Mouse (Mus musculus): ENCODE results near the gene Fgfr2. TPM values are rescaled to one million over a fixed set of nuclear protein-coding genes. Genes with fewer than 3 reads are reported as not detected.

Gene Fgfr2
- polyA plus RNA-seq, 1 experiment from 2014 or later, result 133 TPM

DNA sequence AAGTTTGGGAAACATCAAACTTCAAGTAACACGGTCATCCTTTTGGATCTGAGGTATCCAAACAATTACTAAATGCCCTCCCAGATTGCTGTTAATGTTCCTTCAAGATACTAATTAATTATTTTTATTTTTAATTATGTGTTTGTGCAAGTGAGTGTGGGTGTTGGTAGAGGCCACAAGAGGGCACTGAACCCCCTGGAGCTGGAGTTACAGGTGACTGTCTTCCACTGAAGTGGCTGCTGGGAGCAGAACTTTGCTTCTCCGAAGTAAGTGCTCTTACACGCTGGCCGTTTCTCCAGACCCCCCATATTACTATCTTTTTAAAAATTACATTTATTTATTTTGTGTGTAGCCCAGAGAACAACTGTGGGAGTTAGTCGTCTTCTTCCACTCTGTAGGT lies 193.1 kb downstream of the Fgfr2 start:
- WGBS, result 90% methylated on average over 5 of the region's 5 CpGs
- peak overlapping the region; percentile 99; the same call in 1 of the 2 replicates for H3K9ac ChIP-seq (ENCODE audit: low read depth, low read length)
- H3K4me2 ChIP-seq (replicated peaks; ENCODE audit: low read depth, low read length), result peak overlapping the region; percentile 64
- no peak overlapping the region for H3K27ac ChIP-seq (ENCODE audit: low read depth, low read length)
- no peaks in the 10 kb centered on the region for H3K27me3 ChIP-seq (ENCODE audit: control insufficient read depth, insufficient read depth, low read length)
- no peaks in the 10 kb centered on the region for H3K36me3 ChIP-seq (ENCODE audit: control insufficient read depth, insufficient read depth, low read length)
- no peaks in the 10 kb centered on the region for H3K9me3 ChIP-seq (ENCODE audit: control insufficient read depth, low read length)
- H3K4me3 ChIP-seq (ENCODE audit: low read length), result peak overlapping the region; percentile 95
- ATAC-seq (ENCODE audit: low FRiP score, low TSS enrichment), result no peak
- H3K4me1 ChIP-seq (ENCODE audit: control insufficient read depth, insufficient read depth, low read length), result peaks cover 7% of the 10 kb centered on the region

DNA sequence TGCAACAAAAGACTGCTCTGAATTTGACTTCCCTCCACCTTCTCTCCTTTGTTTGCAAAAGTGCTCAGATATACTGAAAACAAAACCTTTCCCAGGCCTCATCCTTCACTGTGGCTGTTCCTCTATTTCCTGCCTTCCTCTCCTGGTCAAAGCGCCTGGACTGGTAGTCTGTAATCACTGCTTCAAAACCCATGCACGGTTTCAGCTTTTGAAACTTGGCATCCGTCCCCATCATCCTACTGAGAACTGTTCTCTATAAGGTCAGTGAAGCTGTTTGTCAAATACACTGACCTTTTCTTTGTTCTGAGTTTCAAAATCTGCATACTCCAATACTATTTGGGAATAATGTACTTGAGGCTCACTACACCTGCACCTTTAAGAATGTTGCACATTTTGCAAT lies 195.9 kb downstream of the Fgfr2 start:
- no peaks in the 10 kb centered on the region; the same call in 1 of the 2 replicates for H3K4me1 ChIP-seq (ENCODE audit: control insufficient read depth, insufficient read depth, low read length)
- no peak overlapping the region for H3K27ac ChIP-seq (ENCODE audit: low read depth, low read length)
- no peaks in the 10 kb centered on the region for H3K27me3 ChIP-seq (ENCODE audit: control insufficient read depth, insufficient read depth, low read length)
- H3K36me3 ChIP-seq (ENCODE audit: control insufficient read depth, insufficient read depth, low read length), result no peaks in the 10 kb centered on the region
- no peak overlapping the region for H3K4me3 ChIP-seq (ENCODE audit: low read length)
- no peak overlapping the region for H3K9ac ChIP-seq (ENCODE audit: low read depth, low read length)
- no peak overlapping the region for H3K4me2 ChIP-seq (replicated peaks; ENCODE audit: low read depth, low read length)
- 62% methylated on average over 3 of the region's 3 CpGs for WGBS
- H3K9me3 ChIP-seq (ENCODE audit: control insufficient read depth, low read length), result no peaks in the 10 kb centered on the region
- ATAC-seq (ENCODE audit: low FRiP score, low TSS enrichment), result no peak

DNA sequence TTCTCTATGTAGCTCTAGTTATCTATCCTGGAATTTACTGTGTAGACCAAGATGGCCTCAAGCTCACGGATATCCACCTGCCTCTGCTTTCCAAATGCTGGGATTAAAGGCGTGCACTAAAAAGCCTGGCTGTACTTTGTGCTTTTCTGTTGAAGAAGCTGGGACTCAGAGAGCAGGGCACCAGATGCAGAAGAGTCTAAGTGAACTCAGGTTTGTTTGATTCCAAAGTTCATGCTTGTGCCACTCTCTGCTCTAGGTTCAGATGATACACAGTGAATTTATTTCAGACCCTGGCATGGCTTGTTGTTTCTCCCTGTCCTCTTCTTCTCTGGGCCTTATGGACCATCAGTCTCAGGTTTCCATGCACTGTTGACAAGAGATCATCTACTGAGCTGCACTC lies 197.9 kb downstream of the Fgfr2 start:
- Histone ChIP-seq H3K36me3 (ENCODE audit: control insufficient read depth, insufficient read depth, low read length) (no peaks in the 10 kb centered on the region), H3K27ac (ENCODE audit: low read depth, low read length) (no peak overlapping the region), H3K4me1 (ENCODE audit: control insufficient read depth, insufficient read depth, low read length) (no peaks in the 10 kb centered on the region), H3K9me3 (ENCODE audit: control insufficient read depth, low read length) (no peaks in the 10 kb centered on the region), H3K4me2 (replicated peaks; ENCODE audit: low read depth, low read length) (no peak overlapping the region), H3K4me3 (ENCODE audit: low read length) (no peak overlapping the region), H3K27me3 (ENCODE audit: control insufficient read depth, insufficient read depth, low read length) (no peaks in the 10 kb centered on the region), H3K9ac (ENCODE audit: low read depth, low read length) (no peak overlapping the region)
- WGBS, result 79% methylated on average over 2 of the region's 2 CpGs
- no peak for ATAC-seq (ENCODE audit: low FRiP score, low TSS enrichment)

DNA sequence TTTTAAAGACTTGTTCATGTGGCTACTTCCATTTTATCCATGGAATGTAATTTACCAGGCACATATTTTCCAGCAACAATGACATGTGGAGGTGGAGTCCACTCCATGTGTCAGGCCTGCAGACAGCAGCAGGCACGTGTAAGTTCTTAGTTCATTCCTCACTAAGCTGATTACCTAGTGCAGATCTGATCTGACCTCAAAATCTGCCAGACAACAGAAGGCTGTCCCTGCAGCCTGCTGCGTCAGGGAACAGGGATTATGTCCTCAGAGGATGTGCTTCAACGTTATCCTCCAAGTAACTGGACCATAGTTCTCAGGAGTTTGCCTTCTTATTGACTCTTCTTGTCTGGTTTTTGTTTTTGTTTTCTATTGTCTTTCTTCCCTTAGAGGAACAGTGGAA lies 201.2 kb downstream of the Fgfr2 start:
- no peaks in the 10 kb centered on the region for H3K27me3 ChIP-seq (ENCODE audit: control insufficient read depth, insufficient read depth, low read length)
- 54% methylated on average over 3 of the region's 3 CpGs for WGBS

DNA sequence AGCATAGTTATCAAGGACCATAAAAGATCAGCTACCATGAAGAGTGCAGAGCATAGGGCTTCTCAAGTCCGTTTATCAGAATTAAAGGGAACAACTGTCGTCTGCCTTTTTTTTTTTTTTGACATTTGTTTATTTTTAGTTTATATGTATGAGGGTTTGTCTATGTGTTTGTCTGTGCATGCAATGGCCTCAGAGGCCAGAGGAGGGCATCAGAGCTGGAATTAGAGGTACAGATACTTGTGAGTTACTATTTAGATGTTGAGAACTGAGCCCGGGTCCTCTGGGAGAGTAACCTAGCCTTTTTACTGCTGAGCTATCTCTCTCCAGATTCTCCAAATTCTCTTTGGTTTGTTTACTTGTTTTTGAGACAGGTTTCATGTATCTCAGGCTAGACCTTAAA lies 219.4 kb downstream of the Fgfr2 start:
- H3K4me1 ChIP-seq (ENCODE audit: control insufficient read depth, insufficient read depth, low read length), result no peaks in the 10 kb centered on the region
- no peak overlapping the region for H3K4me3 ChIP-seq (ENCODE audit: low read length)
- no peak overlapping the region for H3K27ac ChIP-seq (ENCODE audit: low read depth, low read length)
- H3K9ac ChIP-seq (ENCODE audit: low read depth, low read length), result no peak overlapping the region
- H3K4me2 ChIP-seq (replicated peaks; ENCODE audit: low read depth, low read length), result no peak overlapping the region
- H3K27me3 ChIP-seq (ENCODE audit: control insufficient read depth, insufficient read depth, low read length), result no peaks in the 10 kb centered on the region
- H3K9me3 ChIP-seq (ENCODE audit: control insufficient read depth, low read length), result no peaks in the 10 kb centered on the region
- 75% methylated on average over 3 of the region's 3 CpGs for WGBS
- no peak for ATAC-seq (ENCODE audit: low FRiP score, low TSS enrichment)
- H3K36me3 ChIP-seq (ENCODE audit: control insufficient read depth, insufficient read depth, low read length), result no peaks in the 10 kb centered on the region

More for the DNA sequence above, 201.2 kb downstream of the Fgfr2 start:
- H3K4me2 ChIP-seq (replicated peaks; ENCODE audit: low read depth, low read length), result no peak overlapping the region
- no peaks in the 10 kb centered on the region for H3K4me1 ChIP-seq (ENCODE audit: control insufficient read depth, insufficient read depth, low read length)
- no peaks in the 10 kb centered on the region for H3K9me3 ChIP-seq (ENCODE audit: control insufficient read depth, low read length)
- ATAC-seq (ENCODE audit: low FRiP score, low TSS enrichment), result no peak
- no peaks in the 10 kb centered on the region for H3K36me3 ChIP-seq (ENCODE audit: control insufficient read depth, insufficient read depth, low read length)
- no peak overlapping the region for H3K9ac ChIP-seq (ENCODE audit: low read depth, low read length)
- no peak overlapping the region for H3K4me3 ChIP-seq (ENCODE audit: low read length)
- no peak overlapping the region for H3K27ac ChIP-seq (ENCODE audit: low read depth, low read length)

DNA sequence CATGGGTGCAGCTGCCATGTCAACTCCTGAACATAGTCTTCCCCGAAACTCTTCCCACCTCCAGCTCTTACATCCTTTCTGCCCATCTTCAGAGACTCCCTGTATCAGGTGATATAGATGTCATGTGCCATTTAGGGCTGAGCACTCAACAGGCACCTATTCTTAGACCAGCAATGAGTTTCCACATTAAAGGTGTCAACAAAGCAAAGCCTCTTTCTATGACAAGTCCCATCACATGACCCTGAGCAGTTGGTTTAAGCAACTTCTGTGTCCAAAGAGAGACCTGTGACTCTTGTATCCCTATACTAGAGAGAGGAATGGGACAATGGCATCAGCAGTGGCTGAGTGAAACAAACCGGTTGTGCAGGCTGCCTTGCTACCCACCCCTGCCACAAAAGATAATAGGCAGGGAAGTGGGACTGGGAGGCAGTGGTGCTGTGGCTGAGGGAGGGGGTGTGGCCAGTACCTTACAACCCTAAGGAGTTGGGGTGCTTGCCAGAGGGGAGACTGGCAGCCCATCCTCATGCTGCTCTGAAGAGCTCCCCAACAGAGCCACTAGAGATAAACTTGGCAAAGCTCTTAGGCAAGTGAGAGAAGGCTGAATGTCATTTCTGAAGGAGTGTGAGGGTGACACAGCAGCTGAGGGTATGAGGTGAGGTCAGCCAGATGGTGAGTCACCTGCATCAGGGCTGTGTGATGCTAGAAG lies 222.2 kb downstream of the Fgfr2 start:
- Histone ChIP-seq H3K4me2 (replicated peaks; ENCODE audit: low read depth, low read length) (no peak overlapping the region), H3K27ac (ENCODE audit: low read depth, low read length) (no peak overlapping the region), H3K4me3 (ENCODE audit: low read length) (no peak overlapping the region), H3K9ac (ENCODE audit: low read depth, low read length) (no peak overlapping the region), H3K4me1 (ENCODE audit: control insufficient read depth, insufficient read depth, low read length) (no peaks in the 10 kb centered on the region), H3K27me3 (ENCODE audit: control insufficient read depth, insufficient read depth, low read length) (no peaks in the 10 kb centered on the region), H3K9me3 (ENCODE audit: control insufficient read depth, low read length) (no peaks in the 10 kb centered on the region), H3K36me3 (ENCODE audit: control insufficient read depth, insufficient read depth, low read length) (no peaks in the 10 kb centered on the region)
- ATAC-seq (ENCODE audit: low FRiP score, low TSS enrichment), result no peak
- WGBS, result 67% methylated on average over 2 of the region's 2 CpGs

DNA sequence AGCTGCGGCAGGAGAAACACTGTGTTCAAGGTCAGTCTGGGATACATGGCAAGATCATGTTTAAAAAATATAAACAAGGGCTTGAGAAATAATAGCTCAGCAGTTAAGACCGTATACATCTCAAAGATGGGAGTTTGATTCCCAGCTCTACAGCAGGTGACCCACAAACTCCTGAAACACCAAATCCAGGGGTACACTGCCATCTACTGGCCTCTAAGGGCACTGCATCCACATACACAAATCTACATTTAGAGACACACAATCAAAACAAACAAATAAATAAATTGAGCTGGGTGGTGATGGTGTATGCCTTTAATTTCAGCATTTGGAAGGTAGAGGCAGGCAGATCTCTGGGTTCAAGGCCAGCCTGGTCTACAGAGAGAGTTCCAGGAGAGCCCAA lies 224.9 kb downstream of the Fgfr2 start:
- no peaks in the 10 kb centered on the region for H3K27me3 ChIP-seq (ENCODE audit: control insufficient read depth, insufficient read depth, low read length)
- H3K4me3 ChIP-seq (ENCODE audit: low read length), result no peak overlapping the region
- no peaks in the 10 kb centered on the region for H3K36me3 ChIP-seq (ENCODE audit: control insufficient read depth, insufficient read depth, low read length)
- no peak for ATAC-seq (ENCODE audit: low FRiP score, low TSS enrichment)
- no peaks in the 10 kb centered on the region for H3K9me3 ChIP-seq (ENCODE audit: control insufficient read depth, low read length)
- no peak overlapping the region for H3K4me2 ChIP-seq (replicated peaks; ENCODE audit: low read depth, low read length)
- WGBS, result 91% methylated on average over 2 of the region's 2 CpGs
- H3K27ac ChIP-seq (ENCODE audit: low read depth, low read length), result no peak overlapping the region
- H3K9ac ChIP-seq (ENCODE audit: low read depth, low read length), result no peak overlapping the region
- no peaks in the 10 kb centered on the region for H3K4me1 ChIP-seq (ENCODE audit: control insufficient read depth, insufficient read depth, low read length)

DNA sequence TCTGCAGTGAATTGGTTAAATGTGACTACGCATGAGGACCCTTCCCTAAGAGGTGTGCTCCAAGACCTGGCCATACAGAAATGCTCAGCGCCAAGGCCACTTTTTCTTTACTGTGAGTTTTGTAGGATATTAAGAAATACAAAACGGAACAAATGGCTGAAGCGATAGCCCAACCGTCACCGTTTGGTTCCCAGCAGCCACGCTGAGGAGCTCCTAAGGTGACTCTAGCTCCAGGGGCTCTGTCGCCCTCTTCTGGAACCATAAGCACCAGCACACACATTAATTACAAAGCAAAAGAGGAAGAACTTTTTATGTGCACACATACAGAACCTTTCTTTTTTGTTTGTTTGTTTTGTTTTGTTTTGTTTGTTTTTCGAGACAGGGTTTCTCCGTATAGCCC lies 225.9 kb downstream of the Fgfr2 start:
- Histone ChIP-seq H3K4me1 (ENCODE audit: control insufficient read depth, insufficient read depth, low read length) (no peaks in the 10 kb centered on the region), H3K36me3 (ENCODE audit: control insufficient read depth, insufficient read depth, low read length) (no peaks in the 10 kb centered on the region), H3K9ac (ENCODE audit: low read depth, low read length) (no peak overlapping the region), H3K4me3 (ENCODE audit: low read length) (no peak overlapping the region), H3K4me2 (replicated peaks; ENCODE audit: low read depth, low read length) (no peak overlapping the region), H3K9me3 (ENCODE audit: control insufficient read depth, low read length) (no peaks in the 10 kb centered on the region), H3K27ac (ENCODE audit: low read depth, low read length) (no peak overlapping the region), H3K27me3 (ENCODE audit: control insufficient read depth, insufficient read depth, low read length) (no peaks in the 10 kb centered on the region)
- ATAC-seq (ENCODE audit: low FRiP score, low TSS enrichment), result no peak
- WGBS, result 83% methylated on average over 10 of the region's 10 CpGs

DNA sequence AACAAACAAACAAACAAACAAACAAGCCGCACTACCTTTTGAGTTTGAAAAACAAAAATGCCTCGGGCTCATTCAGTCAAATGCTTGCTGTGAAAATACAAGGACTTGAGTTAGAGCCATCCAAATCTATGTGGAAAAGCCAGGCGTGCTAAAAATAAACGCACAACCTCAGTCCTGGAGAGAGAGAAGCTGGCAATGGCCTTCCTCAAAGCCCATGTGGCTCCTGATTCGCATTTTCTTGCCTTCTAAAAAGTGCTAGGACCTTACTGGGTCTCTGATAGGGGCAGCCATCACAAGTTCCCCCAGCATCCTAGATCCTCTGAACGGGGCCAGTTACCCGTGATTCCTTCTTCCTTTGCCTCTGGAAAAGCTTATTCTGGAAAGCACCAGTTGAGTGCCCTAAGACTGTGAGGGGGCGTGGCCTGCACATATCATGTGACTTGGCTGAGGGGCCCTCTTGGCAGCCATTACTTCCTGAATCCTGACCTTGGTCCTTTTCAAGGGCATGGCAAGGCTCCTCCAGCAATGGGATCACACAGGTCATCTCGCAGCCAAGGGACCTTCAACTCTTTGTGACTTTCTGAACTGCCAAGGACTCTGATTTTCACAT lies 226.8 kb downstream of the Fgfr2 start:
- no peaks in the 10 kb centered on the region for H3K9me3 ChIP-seq (ENCODE audit: control insufficient read depth, low read length)
- no peaks in the 10 kb centered on the region for H3K4me1 ChIP-seq (ENCODE audit: control insufficient read depth, insufficient read depth, low read length)
- no peaks in the 10 kb centered on the region for H3K27me3 ChIP-seq (ENCODE audit: control insufficient read depth, insufficient read depth, low read length)
- no peak overlapping the region for H3K9ac ChIP-seq (ENCODE audit: low read depth, low read length)
- H3K4me3 ChIP-seq (ENCODE audit: low read length), result no peak overlapping the region
- 89% methylated on average over 9 of the region's 9 CpGs for WGBS
- no peaks in the 10 kb centered on the region for H3K36me3 ChIP-seq (ENCODE audit: control insufficient read depth, insufficient read depth, low read length)
- H3K4me2 ChIP-seq (replicated peaks; ENCODE audit: low read depth, low read length), result no peak overlapping the region
- ATAC-seq (ENCODE audit: low FRiP score, low TSS enrichment), result no peak
- no peak overlapping the region for H3K27ac ChIP-seq (ENCODE audit: low read depth, low read length)

Measured in kidney, embryonic 14.5 days (tissue).